Mouse (Mus musculus): Measurements from ENCODE around the gene Olig1. TPM values are rescaled to one million over a fixed set of nuclear protein-coding genes. Genes with fewer than 3 reads are reported as not detected.
A peak's percentile ranks its signal among the peaks of the same experiment; 100 is the strongest.

Gene Olig1
- polyA plus RNA-seq, 1 experiment from 2014 or later: 0.04 TPM

- Histone ChIP-seq H3K9me3 (ENCODE audit: control insufficient read depth, low read length) (no peaks in the 10 kb centered on the region), H3K4me2 (replicated peaks; ENCODE audit: low read depth) (no peak overlapping the region), H3K27ac (replicated peaks) (no peak overlapping the region), H3K36me3 (ENCODE audit: control insufficient read depth, insufficient read depth, low read length) (no peaks in the 10 kb centered on the region), H3K4me1 (replicated peaks; ENCODE audit: control insufficient read depth, insufficient read depth) (no peaks in the 10 kb centered on the region), H3K9ac (ENCODE audit: low read length) (no peak overlapping the region), H3K27me3 (ENCODE audit: control insufficient read depth, insufficient read depth, low read length) (peaks cover 54% of the 10 kb centered on the region), H3K4me3 (ENCODE audit: low read depth, low read length) (no peak overlapping the region)
- ATAC-seq (ENCODE audit: low FRiP score, low TSS enrichment): no peak
- no peak for TF ChIP-seq CTCF (IDR thresholded peaks at IDR 0.05; ENCODE audit: low read depth)
- no peak for TF ChIP-seq EP300 (optimal IDR thresholded peaks at IDR 0.05)
- no peak for DNase-seq (ENCODE audit: low spot score)
- WGBS: 3% methylated on average over 30 of the region's 30 CpGs
These were observed 41.1 kb upstream of the Olig1 start for GRCm38 (mm10) chr16:91228238-91229071.

GRCm38 (mm10) chr16:91229072-91229348, 40.6 kb upstream of the Olig1 start:
- Histone ChIP-seq H3K27ac (replicated peaks) (no peak overlapping the region), H3K4me3 (ENCODE audit: low read depth, low read length) (no peak overlapping the region), H3K4me2 (replicated peaks; ENCODE audit: low read depth) (no peak overlapping the region), H3K4me1 (replicated peaks; ENCODE audit: control insufficient read depth, insufficient read depth) (no peaks in the 10 kb centered on the region), H3K27me3 (ENCODE audit: control insufficient read depth, insufficient read depth, low read length) (peaks cover 55% of the 10 kb centered on the region), H3K9ac (ENCODE audit: low read length) (no peak overlapping the region), H3K36me3 (ENCODE audit: control insufficient read depth, insufficient read depth, low read length) (no peaks in the 10 kb centered on the region), H3K9me3 (ENCODE audit: control insufficient read depth, low read length) (no peaks in the 10 kb centered on the region)
- no peak for DNase-seq (ENCODE audit: low spot score)
- 4% methylated on average over 10 of the region's 10 CpGs for WGBS
- TF ChIP-seq EP300 (optimal IDR thresholded peaks at IDR 0.05) (no peak), CTCF (IDR thresholded peaks at IDR 0.05; ENCODE audit: low read depth) (no peak)
- ATAC-seq (ENCODE audit: low FRiP score, low TSS enrichment): no peak

GRCm38 (mm10) chr16:91229643-91230042, 39.9 kb upstream of the Olig1 start:
- ATAC-seq (ENCODE audit: low FRiP score, low TSS enrichment) (no peak), DNase-seq (ENCODE audit: low spot score) (no peak)
- TF ChIP-seq CTCF (IDR thresholded peaks at IDR 0.05; ENCODE audit: low read depth) (no peak), EP300 (optimal IDR thresholded peaks at IDR 0.05) (no peak)
- Histone ChIP-seq H3K36me3 (ENCODE audit: control insufficient read depth, insufficient read depth, low read length) (no peaks in the 10 kb centered on the region), H3K4me2 (replicated peaks; ENCODE audit: low read depth) (no peak overlapping the region), H3K4me3 (ENCODE audit: low read depth, low read length) (no peak overlapping the region), H3K9me3 (ENCODE audit: control insufficient read depth, low read length) (no peaks in the 10 kb centered on the region), H3K4me1 (replicated peaks; ENCODE audit: control insufficient read depth, insufficient read depth) (no peaks in the 10 kb centered on the region), H3K27ac (replicated peaks) (no peak overlapping the region), H3K27me3 (ENCODE audit: control insufficient read depth, insufficient read depth, low read length) (peaks cover 50% of the 10 kb centered on the region), H3K9ac (ENCODE audit: low read length) (no peak overlapping the region)
- 22% methylated on average over 8 of the region's 8 CpGs for WGBS

GRCm38 (mm10) chr16:91231781-91232469, 37.6 kb upstream of the Olig1 start:
- no peak for ATAC-seq (ENCODE audit: low FRiP score, low TSS enrichment)

GRCm38 (mm10) chr16:91232470-91233240, 36.9 kb upstream of the Olig1 start:
- ATAC-seq (ENCODE audit: low FRiP score, low TSS enrichment) (no peak), DNase-seq (ENCODE audit: low spot score) (peak; percentile 13)
- Histone ChIP-seq H3K27ac (replicated peaks) (no peak overlapping the region), H3K4me3 (ENCODE audit: low read depth, low read length) (no peak overlapping the region; the same call in 1 of the 2 replicates), H3K36me3 (ENCODE audit: control insufficient read depth, insufficient read depth, low read length) (no peaks in the 10 kb centered on the region), H3K4me2 (replicated peaks; ENCODE audit: low read depth) (no peak overlapping the region), H3K9me3 (ENCODE audit: control insufficient read depth, low read length) (no peaks in the 10 kb centered on the region), H3K9ac (ENCODE audit: low read length) (no peak overlapping the region), H3K4me1 (replicated peaks; ENCODE audit: control insufficient read depth, insufficient read depth) (no peaks in the 10 kb centered on the region), H3K27me3 (ENCODE audit: control insufficient read depth, insufficient read depth, low read length) (peaks cover 26% of the 10 kb centered on the region; the same call in 1 of the 2 replicates)
- WGBS: 4% methylated on average over 25 of the region's 25 CpGs
- TF ChIP-seq EP300 (optimal IDR thresholded peaks at IDR 0.05) (no peak), CTCF (IDR thresholded peaks at IDR 0.05; ENCODE audit: low read depth) (no peak)

More at GRCm38 (mm10) chr16:91231781-91232469, 37.6 kb upstream of the Olig1 start:
- no peak overlapping the region for H3K4me2 ChIP-seq (replicated peaks; ENCODE audit: low read depth)
- no peaks in the 10 kb centered on the region for H3K4me1 ChIP-seq (replicated peaks; ENCODE audit: control insufficient read depth, insufficient read depth)
- WGBS: 8% methylated on average over 26 of the region's 26 CpGs
- peaks cover 33% of the 10 kb centered on the region for H3K27me3 ChIP-seq (ENCODE audit: control insufficient read depth, insufficient read depth, low read length)
- no peak overlapping the region for H3K27ac ChIP-seq (replicated peaks)
- H3K36me3 ChIP-seq (ENCODE audit: control insufficient read depth, insufficient read depth, low read length): no peaks in the 10 kb centered on the region
- DNase-seq (ENCODE audit: low spot score): peak; percentile 7
- H3K9ac ChIP-seq (ENCODE audit: low read length): no peak overlapping the region
- TF ChIP-seq EP300 (optimal IDR thresholded peaks at IDR 0.05) (no peak), CTCF (IDR thresholded peaks at IDR 0.05; ENCODE audit: low read depth) (no peak)
- H3K4me3 ChIP-seq (ENCODE audit: low read depth, low read length): no peak overlapping the region; the same call in 1 of the 2 replicates
- no peaks in the 10 kb centered on the region for H3K9me3 ChIP-seq (ENCODE audit: control insufficient read depth, low read length)
